Mouse (Mus musculus) ES-Bruce4 (cell line): ENCODE results near the gene Clec3a.
A peak's percentile ranks its signal among the peaks of the same experiment; 100 is the strongest.

ENCODE experiments used
- CTCF ChIP-seq: IDR thresholded peaks from one replicate; pipeline ENCODE4 v1.8.1; 2011; ENCODE audit warnings: low read depth, low read length
- POLR2A ChIP-seq: IDR thresholded peaks from one replicate; pipeline ENCODE4 v1.8.1; 2011; ENCODE audit warnings: low read length; ENCODE audit not compliant: insufficient read depth

- TF ChIP-seq CTCF: peak; percentile 3
- TF ChIP-seq POLR2A: no peak
Observed at GRCm38 (mm10) chr8:114441616-114442015, 23.7 kb downstream of the Clec3a start.
